Mouse (Mus musculus) small intestine, adult 2 months (tissue): ENCODE results near the gene Rnf141.

Experiments
- CTCF ChIP-seq: fragments of 200-500 bp; IDR thresholded peaks from 2 replicates; pipeline ENCODE4 v1.5.1; 2012; ENCODE audit warnings: low read depth, mild to moderate bottlenecking, control low read depth, inconsistent platforms, low read length, moderate library complexity, mixed read lengths; ENCODE audit not compliant: insufficient replicate concordance, insufficient read length; ENCODE audit errors: extremely low read depth
- POLR2A ChIP-seq: fragments of 200-500 bp; IDR thresholded peaks from 2 replicates; pipeline ENCODE4 v1.6.1; 2012; ENCODE audit warnings: low read depth, mild to moderate bottlenecking, control low read depth, inconsistent platforms, low read length, moderate library complexity

DNA sequence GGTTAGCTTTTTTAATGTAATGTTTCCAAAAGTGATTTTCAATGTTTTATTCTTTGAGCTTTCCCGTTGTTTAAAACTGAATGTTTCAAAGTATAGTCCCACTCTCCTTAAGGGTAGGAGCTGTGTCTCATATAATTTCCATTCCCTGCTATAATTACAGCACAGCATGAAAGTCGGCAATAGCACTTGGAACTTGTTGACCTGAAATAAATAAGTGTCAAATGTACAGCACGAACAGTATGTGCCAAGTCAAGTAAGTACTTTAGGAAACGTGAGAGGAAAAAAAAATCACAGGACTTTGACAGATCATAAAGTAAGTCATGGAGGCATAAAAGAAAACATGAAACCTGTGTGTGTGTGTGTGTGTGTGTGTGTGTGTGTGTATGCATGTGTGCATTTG, 22.2 kb downstream of the Rnf141 start:
- TF ChIP-seq CTCF (no peak), POLR2A (no peak)
